Mouse (Mus musculus) MEL (cell line): ENCODE data around the gene Tmem95. TPM values are rescaled to one million over a fixed set of nuclear protein-coding genes. Genes with fewer than 3 reads are reported as not detected.
A peak's percentile ranks its signal among the peaks of the same experiment; 100 is the strongest.

Experiments
- DNase-seq: peaks from one replicate; pipeline ENCODE4 v3.0.0; 2011; ENCODE audit warnings: low read depth, low spot score
- H3K27ac ChIP-seq: 2 replicates; pipeline ENCODE4 v1.5.1; 2012; ENCODE audit warnings: low read depth, mild to moderate bottlenecking, control low read depth, low read length, moderate library complexity; ENCODE audit not compliant: control insufficient read depth
- H3K27me3 ChIP-seq, 2 experiments: fragments of 150-350 bp in 1 of 2; sonication (generic) in 1 of 2; 2 replicates each; pipeline ENCODE4 v1.6.1; 2012; ENCODE audit warnings: low read length in 2 of 2, mild to moderate bottlenecking in 2 of 2, improper control_type of control experiment in 1 of 2, moderate library complexity in 1 of 2; ENCODE audit not compliant: insufficient read depth in 2 of 2, control insufficient read depth in 1 of 2
- H3K36me3 ChIP-seq, 2 experiments: 2 replicates each; pipeline ENCODE4 v1.6.1; 2012 to 2014; ENCODE audit warnings: low read length in 2 of 2, improper control_type of control experiment in 1 of 2, inconsistent platforms in 1 of 2, mild to moderate bottlenecking in 1 of 2; ENCODE audit not compliant: insufficient read depth in 2 of 2, control insufficient read depth in 1 of 2
- H3K4me1 ChIP-seq, 2 experiments: fragments of 150-350 bp in 1 of 2; sonication (generic) in 1 of 2; 2 replicates each; pipeline ENCODE4 v1.6.1; 2012; ENCODE audit warnings: low read length in 2 of 2, improper control_type of control experiment in 1 of 2, mild to moderate bottlenecking in 1 of 2; ENCODE audit not compliant: insufficient read depth in 2 of 2, control insufficient read depth in 1 of 2
- H3K4me3 ChIP-seq, 2 experiments: fragments of 150-350 bp in 1 of 2; sonication (generic) in 1 of 2; 2 replicates each; pipeline ENCODE4 v1.5.1; 2012; ENCODE audit warnings: low read depth in 2 of 2, low read length in 2 of 2, mild to moderate bottlenecking in 2 of 2, moderate library complexity in 2 of 2, control low read depth in 1 of 2, improper control_type of control experiment in 1 of 2; ENCODE audit not compliant: control insufficient read depth in 1 of 2, insufficient read depth in 1 of 2
- H3K79me2 ChIP-seq: 2 replicates; pipeline ENCODE4 v1.6.1; 2012; ENCODE audit warnings: mild to moderate bottlenecking, low read length, moderate library complexity; ENCODE audit not compliant: control insufficient read depth, poor library complexity, insufficient read depth
- H3K9ac ChIP-seq: 2 replicates; pipeline ENCODE4 v1.6.1; 2012; ENCODE audit warnings: low read depth, mild to moderate bottlenecking, control low read depth, low read length, moderate library complexity; ENCODE audit not compliant: control insufficient read depth, poor library complexity, severe bottlenecking
- H3K9me3 ChIP-seq: fragments of 150-350 bp; sonication (generic); replicated peaks from 2 replicates; pipeline ENCODE4 v1.6.1; 2012; ENCODE audit warnings: mild to moderate bottlenecking, low read length, improper control_type of control experiment, moderate library complexity; ENCODE audit not compliant: insufficient read depth
- BHLHE40 ChIP-seq: IDR thresholded peaks from 2 replicates; pipeline ENCODE4 v1.6.1; 2012; ENCODE audit warnings: low read depth, mild to moderate bottlenecking, inconsistent platforms, low read length, improper control_type of control experiment, borderline replicate concordance
- GABPA ChIP-seq: IDR thresholded peaks from 2 replicates; pipeline ENCODE4 v1.6.1; 2012; ENCODE audit warnings: low read depth, mild to moderate bottlenecking, inconsistent platforms, low read length, improper control_type of control experiment, moderate library complexity
- HCFC1 ChIP-seq: IDR thresholded peaks from 2 replicates; pipeline ENCODE4 v1.6.1; 2012; ENCODE audit warnings: low read depth, mild to moderate bottlenecking, inconsistent platforms, low read length, improper control_type of control experiment, moderate library complexity
- KAT2A ChIP-seq: conservative IDR thresholded peaks from 2 replicates; pipeline ENCODE4 v1.6.1; 2012; ENCODE audit warnings: low read depth, low read length, improper control_type of control experiment, inconsistent platforms
- MAZ ChIP-seq: IDR thresholded peaks from 2 replicates; pipeline ENCODE4 v1.6.1; 2012; ENCODE audit warnings: low read depth, mild to moderate bottlenecking, inconsistent platforms, low read length, improper control_type of control experiment
- MEF2A ChIP-seq: IDR thresholded peaks from 2 replicates; pipeline ENCODE4 v1.6.1; 2014; ENCODE audit warnings: low read depth, mild to moderate bottlenecking, inconsistent platforms, low read length, improper control_type of control experiment; ENCODE audit not compliant: poor library complexity, insufficient replicate concordance, severe bottlenecking; ENCODE audit errors: extremely low read depth
- MYC ChIP-seq: IDR thresholded peaks from 2 replicates; pipeline ENCODE4 v1.6.1; 2011; ENCODE audit warnings: low read depth, mild to moderate bottlenecking, low read length, improper control_type of control experiment, moderate library complexity
- POLR2AphosphoS5 ChIP-seq: IDR thresholded peaks from 2 replicates; pipeline ENCODE4 v1.6.1; 2012; ENCODE audit warnings: low read depth, borderline replicate concordance, mild to moderate bottlenecking, inconsistent platforms, low read length, moderate library complexity, mixed read lengths
- SIN3A ChIP-seq: IDR thresholded peaks from 2 replicates; pipeline ENCODE4 v1.6.1; 2012; ENCODE audit warnings: low read length, improper control_type of control experiment, inconsistent platforms
- SMC3 ChIP-seq: IDR thresholded peaks from 2 replicates; pipeline ENCODE4 v1.6.1; 2011; ENCODE audit warnings: low read depth, low read length, improper control_type of control experiment
- TCF12 ChIP-seq: IDR thresholded peaks from 2 replicates; pipeline ENCODE4 v1.6.1; 2014; ENCODE audit warnings: low read depth, mild to moderate bottlenecking, inconsistent platforms, low read length, improper control_type of control experiment, moderate library complexity
- UBTF ChIP-seq: IDR thresholded peaks from 2 replicates; pipeline ENCODE4 v1.6.1; 2012; ENCODE audit warnings: low read depth, mild to moderate bottlenecking, inconsistent platforms, low read length, improper control_type of control experiment, moderate library complexity, borderline replicate concordance; ENCODE audit not compliant: insufficient read depth
- USF2 ChIP-seq, 2 experiments: IDR thresholded peaks; 2 replicates each; pipeline ENCODE4 v1.6.1; 2011 to 2012; ENCODE audit warnings: improper control_type of control experiment in 2 of 2, low read length in 2 of 2, borderline replicate concordance in 1 of 2, inconsistent platforms in 1 of 2, low read depth in 1 of 2, mild to moderate bottlenecking in 1 of 2; ENCODE audit not compliant: insufficient read depth in 1 of 2
- polyA plus RNA-seq, 2 experiments: library from polyadenylated mRNA; stranded (reverse) in 1 of 2; unstranded in 1 of 2; fragments of >175 nt in 1 of 2; fragments of >200 nt in 1 of 2; gene quantifications; 2 replicates each; pipeline versions ENCODE4 v1.2.1 to v1.2.4; 2012; ENCODE audit warnings: low replicate concordance in 2 of 2, low read depth in 1 of 2; ENCODE audit not compliant: insufficient read length in 2 of 2, insufficient read depth in 1 of 2, missing spikeins in 1 of 2
- total RNA-seq: library from RNA; depleted of rRNA; stranded (reverse); fragments of 300-350 nt; gene quantifications from 2 replicates; pipeline ENCODE4 v1.2.3, GENCODE M21; 2012

Gene Tmem95
- total and polyA plus RNA-seq, 3 experiments: not detected

DNA sequence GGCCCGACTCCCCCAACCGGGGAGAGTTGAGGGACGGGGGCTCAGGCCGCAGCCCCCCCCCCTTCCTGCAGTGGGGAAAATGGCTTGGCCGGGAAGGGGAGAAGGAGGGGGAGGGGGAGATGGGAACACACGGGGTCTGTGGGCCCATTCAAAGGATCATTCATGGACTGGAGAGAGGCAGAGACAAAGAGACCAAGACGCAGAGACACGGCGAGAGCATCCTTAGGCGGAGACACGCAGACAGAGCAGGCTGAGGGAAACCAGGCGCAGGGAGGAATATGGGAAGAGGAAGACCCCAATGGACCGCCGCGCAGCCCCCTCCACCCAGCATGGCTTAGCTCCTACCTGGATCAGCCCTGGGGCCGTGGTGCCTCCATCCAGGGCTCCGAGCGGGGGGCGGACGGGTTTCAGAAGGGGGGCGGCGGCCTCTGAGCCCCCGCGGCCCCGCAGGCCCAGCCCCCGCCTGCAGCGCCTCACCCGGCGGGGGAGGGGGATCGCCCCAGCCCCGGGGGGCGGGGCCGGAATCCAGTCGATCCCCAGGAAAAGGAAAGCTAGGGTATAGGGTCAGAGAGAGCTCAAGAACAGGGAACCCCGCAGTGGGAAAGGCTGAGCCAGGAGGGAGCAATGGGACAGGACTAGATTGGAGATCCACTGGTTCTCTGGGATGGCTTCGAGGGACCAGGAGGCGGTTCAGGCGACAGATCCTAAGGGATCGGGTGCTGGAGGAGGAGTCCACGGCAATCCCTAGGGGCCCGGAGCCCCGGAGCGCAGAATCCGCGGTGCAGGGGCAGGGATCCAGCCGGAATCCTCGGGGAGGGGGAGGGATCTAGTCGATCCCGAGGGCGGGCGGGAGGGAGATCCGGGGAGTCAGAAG is 40.9 kb downstream of the Tmem95 start:
- Histone ChIP-seq H3K27ac (no peak overlapping the region), H3K4me1 (peaks cover 10 to 28% of the 10 kb centered on the region in 2 experiments), H3K4me3 (peak overlapping the region; percentile 60 to 97), H3K9ac (peak overlapping the region; percentile 67)
- TF ChIP-seq GABPA: no peak
- no peak for TF ChIP-seq MYC
- no peak for TF ChIP-seq POLR2AphosphoS5
- TF ChIP-seq KAT2A: no peak
- no peak for TF ChIP-seq TCF12
- TF ChIP-seq MAZ: peak; percentile 64; the same call in 1 of the 2 replicates
- no peak for TF ChIP-seq HCFC1
- TF ChIP-seq USF2 (IDR thresholded peaks at IDR 0.05; ENCODE audit: borderline replicate concordance in 1 of 2, insufficient read depth in 1 of 2, low read depth in 1 of 2, low read length in 2 of 2): no peak
- TF ChIP-seq UBTF: 0 out of 2 replicates have a peak, but pooled peaks have one; percentile 56
- no peak for TF ChIP-seq SIN3A
- TF ChIP-seq, all 39 proteins: peak for 2
- no peaks in the 10 kb centered on the region; a peak in 1 of 4 replicates for H3K27me3 ChIP-seq
- no peaks in the 10 kb centered on the region for H3K9me3 ChIP-seq
- H3K36me3 ChIP-seq: peaks cover 0 to 14% of the 10 kb centered on the region in 2 experiments; a peak in 2 of 4 replicates
- peaks cover 1% of the 10 kb centered on the region; the same call in 1 of the 2 replicates for H3K79me2 ChIP-seq
- peak; percentile 41 for DNase-seq

DNA sequence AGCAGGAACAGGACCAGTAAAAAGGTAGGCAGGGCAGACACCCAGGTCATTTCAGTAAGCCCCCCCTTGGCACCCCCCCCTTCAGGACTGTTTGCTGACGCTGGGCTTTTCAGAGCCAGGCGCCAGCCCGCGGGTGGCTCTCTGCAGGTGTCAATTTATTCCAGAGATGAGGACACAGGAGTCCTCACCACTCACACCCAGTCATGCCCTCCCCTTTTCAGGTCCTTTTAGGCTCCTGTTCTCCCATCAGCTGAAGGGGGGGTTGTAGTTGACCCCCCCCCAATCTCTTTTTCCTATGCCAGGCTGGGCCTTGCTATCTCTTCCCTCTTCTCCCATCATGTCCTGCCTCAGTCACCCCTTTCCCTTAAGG is 41.9 kb downstream of the Tmem95 start:
- Histone ChIP-seq H3K79me2 (peaks cover 1% of the 10 kb centered on the region; the same call in 1 of the 2 replicates), H3K27ac (no peak overlapping the region), H3K4me3 (no peak overlapping the region), H3K27me3 (no peaks in the 10 kb centered on the region; a peak in 1 of 4 replicates), H3K4me1 (peaks cover 10 to 28% of the 10 kb centered on the region in 2 experiments), H3K36me3 (peaks cover 0 to 14% of the 10 kb centered on the region in 2 experiments; a peak in 2 of 4 replicates), H3K9ac (no peak overlapping the region), H3K9me3 (no peaks in the 10 kb centered on the region)
- no peak for DNase-seq
- peak; percentile 18; the same call in 1 of the 2 replicates for TF ChIP-seq SIN3A
- no peak for TF ChIP-seq BHLHE40
- TF ChIP-seq MYC: no peak
- no peak for TF ChIP-seq MEF2A
- no peak for TF ChIP-seq TCF12
- TF ChIP-seq SMC3: no peak
